Mouse (Mus musculus) G1E (cell line): ENCODE measurements at regions not wholly inside any gene's neighbourhood (a gene's known extent, or its start where the extent isn't known, plus 50 kb on each side); places are given as distances from the start of the nearest gene placed in this dataset.

Source experiments
- CTCF ChIP-seq: IDR thresholded peaks from 2 replicates; pipeline ENCODE4 v1.5.1; 2012; ENCODE audit warnings: low read depth, low read length, inconsistent platforms, mixed read lengths
- TAL1 ChIP-seq: conservative IDR thresholded peaks from 2 replicates; pipeline ENCODE4 v1.6.1; 2012; ENCODE audit warnings: low read depth, low read length, inconsistent platforms, mixed read lengths

DNA sequence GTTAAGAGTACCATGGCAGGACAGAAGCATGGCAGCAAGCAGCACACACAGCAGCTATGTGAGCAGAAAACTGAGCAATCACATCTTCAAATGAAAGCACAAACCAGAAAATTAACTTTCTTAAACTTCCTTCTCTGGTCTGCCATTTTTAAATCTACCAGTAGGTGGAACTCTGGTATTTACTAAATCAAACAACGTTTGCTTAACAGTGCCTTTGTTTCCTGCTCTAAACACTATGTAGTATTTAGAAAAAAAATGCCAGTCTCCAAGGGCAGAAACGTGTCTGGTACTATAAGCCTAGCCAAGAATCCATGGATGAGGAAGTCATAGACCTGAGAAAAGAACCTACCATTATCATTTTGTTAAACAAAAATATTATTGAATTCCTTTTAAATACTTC lies 249.1 kb downstream of the Prdm13 start:
- no peak for TF ChIP-seq CTCF
- no peak for TF ChIP-seq TAL1
